Mouse (Mus musculus) adrenal gland, postnatal 10 days (tissue): ENCODE results near the gene Rims4. TPM values are rescaled to one million over a fixed set of nuclear protein-coding genes. Genes with fewer than 3 reads are reported as not detected.

Experiments
- DNase-seq: peaks from one replicate; pipeline ENCODE4 v3.0.0; 2021; ENCODE audit warnings: mixed read lengths
- total RNA-seq, 2 experiments: library from RNA; stranded (reverse); gene quantifications; 2 replicates each; pipeline ENCODE4 v1.2.3; 2021

The Rims4 gene
- total RNA-seq, 2 experiments from 2014 or later = 57.7 to 63.4 TPM

- no peak for DNase-seq
Observed at GRCm38 (mm10) chr2:163871266-163871665, 47.2 kb downstream of the Rims4 start.

GRCm38 (mm10) chr2:163869783-163870182, 48.7 kb downstream of the Rims4 start:
- no peak for DNase-seq

GRCm38 (mm10) chr2:163866061-163866460, 52.4 kb downstream of the Rims4 start:
- no peak for DNase-seq

- DNase-seq = no peak
Observed at GRCm38 (mm10) chr2:163865311-163865710, 53.2 kb downstream of the Rims4 start.

- peak; percentile 73 for DNase-seq
Observed at GRCm38 (mm10) chr2:163858254-163858947, 60.1 kb downstream of the Rims4 start.

- no peak for DNase-seq
Observed at GRCm38 (mm10) chr2:163857233-163857632, 61.2 kb downstream of the Rims4 start.

- DNase-seq = peak; percentile 39
Observed at GRCm38 (mm10) chr2:163853461-163853901, 65.0 kb downstream of the Rims4 start, which contains the start of gene Kcnk15. TSS of gene Kcnk15 (plus strand) at chr2:163853651.

GRCm38 (mm10) chr2:163842043-163842442, 76.4 kb downstream of the Rims4 start:
- no peak for DNase-seq

- peak; percentile 86 for DNase-seq
Observed at GRCm38 (mm10) chr2:163839519-163839918, 79.0 kb downstream of the Rims4 start.

- DNase-seq = peak; percentile 88
Observed at GRCm38 (mm10) chr2:163838043-163838442, 80.4 kb downstream of the Rims4 start.

GRCm38 (mm10) chr2:163831163-163831562, 87.3 kb downstream of the Rims4 start:
- no peak for DNase-seq

GRCm38 (mm10) chr2:163826494-163826893, 92.0 kb downstream of the Rims4 start:
- DNase-seq = peak; percentile 27

GRCm38 (mm10) chr2:163825861-163826260, 92.6 kb downstream of the Rims4 start:
- DNase-seq = peak; percentile 45

- DNase-seq = peak; percentile 62
Observed at GRCm38 (mm10) chr2:163823771-163824170, 94.7 kb downstream of the Rims4 start.

- peak; percentile 80 for DNase-seq
Observed at GRCm38 (mm10) chr2:163823248-163823647, 95.2 kb downstream of the Rims4 start.

GRCm38 (mm10) chr2:163820607-163821006, 97.9 kb downstream of the Rims4 start, which contains the start of gene Ccn5:
TSS of gene Ccn5 (plus strand) at chr2:163820861.
- peak; percentile 91 for DNase-seq

GRCm38 (mm10) chr2:163814739-163815465, 103.6 kb downstream of the Rims4 start:
- DNase-seq = peak; percentile 33

- no peak for DNase-seq
Observed at GRCm38 (mm10) chr2:163813077-163813476, 105.4 kb downstream of the Rims4 start.

Other genes with a start within 250 kb of the Rims4 start
- gene Ada, start 168.4 kb downstream of the Rims4 start, total RNA-seq = 1 to 10 TPM; 3.8 to 4.0 TPM
- gene Ccn5, start 97.8 kb downstream of the Rims4 start, total RNA-seq = under 1 TPM in 1 of 2 experiments, not detected in 1; 0.69 TPM
- not detected for gene Kcnk15, start 65.0 kb downstream of the Rims4 start, total RNA-seq
- gene Ywhab, start 76.3 kb upstream of the Rims4 start, total RNA-seq = 100 to 1,000 TPM; 248 to 255 TPM
- 1 to 10 TPM; 1.9 to 2.5 TPM for gene Pabpc1l, start 106.8 kb upstream of the Rims4 start, total RNA-seq
- gene Stk4, start 151.6 kb upstream of the Rims4 start, total RNA-seq = 10 to 100 TPM; 27.9 to 30.1 TPM
- 10 to 100 TPM; 24.6 to 29.5 TPM for gene Tomm34, start 152.5 kb upstream of the Rims4 start, total RNA-seq